Mouse (Mus musculus): ENCODE results near the gene Zfp213. TPM values are rescaled to one million over a fixed set of nuclear protein-coding genes. Genes with fewer than 3 reads are reported as not detected.
A peak's percentile ranks its signal among the peaks of the same experiment; 100 is the strongest.

Zfp213 gene
- polyA plus RNA-seq, 1 experiment: 0.26 TPM

- H3K9me3 ChIP-seq (ENCODE audit: control insufficient read depth, low read length): no peaks in the 10 kb centered on the region
- TF ChIP-seq GATA1 (IDR thresholded peaks at IDR 0.05; ENCODE audit: low read length) (no peak), TAL1 (IDR thresholded peaks at IDR 0.05; ENCODE audit: low read length) (no peak)
- H3K36me3 ChIP-seq (ENCODE audit: control insufficient read depth): no peaks in the 10 kb centered on the region; the same call in 1 of the 2 replicates
- peaks cover 29% of the 10 kb centered on the region for H3K27me3 ChIP-seq (ENCODE audit: control insufficient read depth)
- no peak overlapping the region for H3K4me3 ChIP-seq (replicated peaks)
- peaks cover 6% of the 10 kb centered on the region for H3K4me1 ChIP-seq (ENCODE audit: control insufficient read depth)
Observed at GRCm38 (mm10) chr17:23584786-23585185, 20.7 kb upstream of the Zfp213 start.

- Histone ChIP-seq H3K4me1 (ENCODE audit: control insufficient read depth) (no peaks in the 10 kb centered on the region), H3K27me3 (ENCODE audit: control insufficient read depth) (no peaks in the 10 kb centered on the region), H3K9me3 (ENCODE audit: control insufficient read depth, low read length) (no peaks in the 10 kb centered on the region), H3K36me3 (ENCODE audit: control insufficient read depth) (peaks cover 8% of the 10 kb centered on the region; the same call in 1 of the 2 replicates), H3K4me3 (replicated peaks) (no peak overlapping the region)
- TF ChIP-seq TAL1 (IDR thresholded peaks at IDR 0.05; ENCODE audit: low read length): no peak
- TF ChIP-seq GATA1 (IDR thresholded peaks at IDR 0.05; ENCODE audit: low read length): no peak
Observed at GRCm38 (mm10) chr17:23575951-23576552, 12.0 kb upstream of the Zfp213 start.

GRCm38 (mm10) chr17:23574130-23574529, 10.1 kb upstream of the Zfp213 start:
- Histone ChIP-seq H3K4me3 (replicated peaks) (no peak overlapping the region), H3K9me3 (ENCODE audit: control insufficient read depth, low read length) (no peaks in the 10 kb centered on the region), H3K36me3 (ENCODE audit: control insufficient read depth) (peaks cover 8% of the 10 kb centered on the region; the same call in 1 of the 2 replicates), H3K4me1 (ENCODE audit: control insufficient read depth) (no peaks in the 10 kb centered on the region), H3K27me3 (ENCODE audit: control insufficient read depth) (no peaks in the 10 kb centered on the region)
- no peak for TF ChIP-seq TAL1 (IDR thresholded peaks at IDR 0.05; ENCODE audit: low read length)
- no peak for TF ChIP-seq GATA1 (IDR thresholded peaks at IDR 0.05; ENCODE audit: low read length)

- Histone ChIP-seq H3K36me3 (ENCODE audit: control insufficient read depth) (peaks cover 8% of the 10 kb centered on the region; the same call in 1 of the 2 replicates), H3K4me1 (ENCODE audit: control insufficient read depth) (no peaks in the 10 kb centered on the region; the same call in 1 of the 2 replicates), H3K4me3 (replicated peaks) (no peak overlapping the region), H3K9me3 (ENCODE audit: control insufficient read depth, low read length) (no peaks in the 10 kb centered on the region), H3K27me3 (ENCODE audit: control insufficient read depth) (no peaks in the 10 kb centered on the region)
- TF ChIP-seq TAL1 (IDR thresholded peaks at IDR 0.05; ENCODE audit: low read length) (no peak), GATA1 (IDR thresholded peaks at IDR 0.05; ENCODE audit: low read length) (no peak)
Observed at GRCm38 (mm10) chr17:23572059-23572458, 8.0 kb upstream of the Zfp213 start.

- no peak for TF ChIP-seq GATA1 (IDR thresholded peaks at IDR 0.05; ENCODE audit: low read length)
- TF ChIP-seq TAL1 (IDR thresholded peaks at IDR 0.05; ENCODE audit: low read length): no peak
- H3K36me3 ChIP-seq (ENCODE audit: control insufficient read depth): peaks cover 2% of the 10 kb centered on the region; the same call in 1 of the 2 replicates
- H3K4me1 ChIP-seq (ENCODE audit: control insufficient read depth): peaks cover 2% of the 10 kb centered on the region
- H3K9me3 ChIP-seq (ENCODE audit: control insufficient read depth, low read length): no peaks in the 10 kb centered on the region
- H3K4me3 ChIP-seq (replicated peaks): no peak overlapping the region
- H3K27me3 ChIP-seq (ENCODE audit: control insufficient read depth): no peaks in the 10 kb centered on the region
Observed at GRCm38 (mm10) chr17:23571084-23571483, 7.0 kb upstream of the Zfp213 start.

GRCm38 (mm10) chr17:23570017-23570416, 6.0 kb upstream of the Zfp213 start:
- Histone ChIP-seq H3K36me3 (ENCODE audit: control insufficient read depth) (no peaks in the 10 kb centered on the region; the same call in 1 of the 2 replicates), H3K4me3 (replicated peaks) (no peak overlapping the region), H3K4me1 (ENCODE audit: control insufficient read depth) (peaks cover 11% of the 10 kb centered on the region), H3K9me3 (ENCODE audit: control insufficient read depth, low read length) (no peaks in the 10 kb centered on the region), H3K27me3 (ENCODE audit: control insufficient read depth) (no peaks in the 10 kb centered on the region)
- TF ChIP-seq GATA1 (IDR thresholded peaks at IDR 0.05; ENCODE audit: low read length) (no peak), TAL1 (IDR thresholded peaks at IDR 0.05; ENCODE audit: low read length) (no peak)

GRCm38 (mm10) chr17:23568370-23568769, 4.3 kb upstream of the Zfp213 start:
- H3K36me3 ChIP-seq (ENCODE audit: control insufficient read depth): no peaks in the 10 kb centered on the region
- TF ChIP-seq TAL1 (IDR thresholded peaks at IDR 0.05; ENCODE audit: low read length) (no peak), GATA1 (IDR thresholded peaks at IDR 0.05; ENCODE audit: low read length) (no peak)
- peaks cover 20% of the 10 kb centered on the region for H3K4me1 ChIP-seq (ENCODE audit: control insufficient read depth)
- no peaks in the 10 kb centered on the region for H3K27me3 ChIP-seq (ENCODE audit: control insufficient read depth)
- H3K4me3 ChIP-seq (replicated peaks): no peak overlapping the region
- H3K9me3 ChIP-seq (ENCODE audit: control insufficient read depth, low read length): no peaks in the 10 kb centered on the region

GRCm38 (mm10) chr17:23566787-23567186, 2.7 kb upstream of the Zfp213 start:
- Histone ChIP-seq H3K9me3 (ENCODE audit: control insufficient read depth, low read length) (no peaks in the 10 kb centered on the region), H3K4me1 (ENCODE audit: control insufficient read depth) (peaks cover 27% of the 10 kb centered on the region), H3K27me3 (ENCODE audit: control insufficient read depth) (no peaks in the 10 kb centered on the region), H3K4me3 (replicated peaks) (no peak overlapping the region), H3K36me3 (ENCODE audit: control insufficient read depth) (no peaks in the 10 kb centered on the region)
- no peak for TF ChIP-seq TAL1 (IDR thresholded peaks at IDR 0.05; ENCODE audit: low read length)
- TF ChIP-seq GATA1 (IDR thresholded peaks at IDR 0.05; ENCODE audit: low read length): no peak

GRCm38 (mm10) chr17:23564368-23564715, 304 bp upstream of the Zfp213 start:
- H3K4me1 ChIP-seq (ENCODE audit: control insufficient read depth): peaks cover 30% of the 10 kb centered on the region
- no peak for TF ChIP-seq TAL1 (IDR thresholded peaks at IDR 0.05; ENCODE audit: low read length)
- TF ChIP-seq GATA1 (IDR thresholded peaks at IDR 0.05; ENCODE audit: low read length): peak; percentile 80

GRCm38 (mm10) chr17:23559767-23560166, 4.3 kb downstream of the Zfp213 start:
- Histone ChIP-seq H3K4me1 (ENCODE audit: control insufficient read depth) (peaks cover 17% of the 10 kb centered on the region), H3K9me3 (ENCODE audit: control insufficient read depth, low read length) (no peaks in the 10 kb centered on the region), H3K4me3 (replicated peaks) (no peak overlapping the region), H3K27me3 (ENCODE audit: control insufficient read depth) (no peaks in the 10 kb centered on the region), H3K36me3 (ENCODE audit: control insufficient read depth) (peaks cover 56% of the 10 kb centered on the region)
- no peak for TF ChIP-seq GATA1 (IDR thresholded peaks at IDR 0.05; ENCODE audit: low read length)
- TF ChIP-seq TAL1 (IDR thresholded peaks at IDR 0.05; ENCODE audit: low read length): no peak

More at GRCm38 (mm10) chr17:23564368-23564715, 304 bp upstream of the Zfp213 start:
- Histone ChIP-seq H3K9me3 (ENCODE audit: control insufficient read depth, low read length) (no peaks in the 10 kb centered on the region), H3K36me3 (ENCODE audit: control insufficient read depth) (peaks cover 19% of the 10 kb centered on the region), H3K27me3 (ENCODE audit: control insufficient read depth) (no peaks in the 10 kb centered on the region), H3K4me3 (replicated peaks) (peak overlapping the region; percentile 70)

All from erythroblast, embryonic 14.5 days (primary cell).